Mouse (Mus musculus) spleen, postnatal 10 days (tissue): ENCODE results near the gene Pigp.

Source experiments
- DNase-seq, 2 experiments: peaks; one replicate each; pipeline ENCODE4 v3.0.0; 2021 to 2022; ENCODE audit warnings: low spot score in 2 of 2

Gene Pigp

DNA sequence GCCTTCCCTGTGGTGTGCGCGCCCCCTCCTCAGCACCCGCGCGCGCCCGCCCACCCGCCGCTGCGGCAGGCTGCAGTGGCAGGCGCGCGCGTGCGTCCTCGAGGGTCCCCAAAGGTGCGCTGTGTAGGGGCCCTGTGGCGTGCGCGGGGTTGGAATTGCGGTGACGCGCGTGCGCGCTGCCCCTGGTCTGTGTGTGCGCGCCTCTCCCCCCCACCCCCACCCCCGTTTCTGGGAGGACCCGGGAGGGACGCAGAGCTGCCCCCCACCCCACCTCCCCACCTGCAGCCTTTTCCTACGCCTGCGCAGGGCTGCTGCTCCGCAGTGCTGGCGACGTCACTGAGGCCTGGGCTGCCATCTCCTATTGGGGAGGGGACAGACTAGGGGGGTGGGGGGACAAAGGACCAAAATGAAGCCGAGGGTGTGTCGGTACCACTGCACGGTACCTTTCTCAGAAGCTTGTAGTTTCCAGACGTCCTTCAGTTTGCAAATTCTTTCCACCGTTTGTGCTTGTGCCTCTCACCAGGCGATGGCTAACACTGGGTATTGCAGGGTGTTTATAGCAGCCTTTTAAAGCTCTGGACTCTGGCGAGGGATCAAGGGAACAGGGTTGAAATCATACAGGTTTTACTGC, at the start of gene Pigp:
TSS of gene Pigp (minus strand) at position 542 of the 631 bp plus-strand sequence.
- DNase-seq, result peak; percentile 24 to 56

GRCm38 (mm10) chr16:94420498-94420897, 48.9 kb upstream of the Pigp start:
- DNase-seq, result peak in 1 of 2 experiments; percentile 41

- no peak for DNase-seq
These were observed 42.5 kb upstream of the Pigp start for GRCm38 (mm10) chr16:94414151-94414550.

- DNase-seq, result no peak
These were observed 41.1 kb upstream of the Pigp start for GRCm38 (mm10) chr16:94412760-94413159.

DNA sequence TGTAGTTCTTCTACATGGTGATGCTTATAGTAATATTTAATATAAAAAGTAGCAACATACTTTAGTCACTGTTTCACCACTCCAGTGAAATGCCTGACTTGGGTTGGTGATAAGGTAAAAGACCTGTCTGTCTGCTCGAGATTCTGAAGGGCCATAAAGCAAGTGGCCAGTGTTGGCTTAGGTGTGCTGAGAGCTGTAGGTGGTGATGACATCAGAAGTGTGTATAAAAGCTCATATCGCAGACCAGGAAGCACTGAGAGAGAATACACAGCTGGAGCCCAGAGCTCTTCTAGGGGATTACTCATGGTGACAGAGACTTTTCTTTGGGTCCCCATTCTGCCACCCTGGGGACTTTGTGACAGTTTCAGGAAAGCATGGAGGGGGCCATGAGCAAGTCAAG, 40.6 kb upstream of the Pigp start:
- DNase-seq, result no peak

GRCm38 (mm10) chr16:94411287-94411686, 39.6 kb upstream of the Pigp start:
- DNase-seq, result no peak

DNA sequence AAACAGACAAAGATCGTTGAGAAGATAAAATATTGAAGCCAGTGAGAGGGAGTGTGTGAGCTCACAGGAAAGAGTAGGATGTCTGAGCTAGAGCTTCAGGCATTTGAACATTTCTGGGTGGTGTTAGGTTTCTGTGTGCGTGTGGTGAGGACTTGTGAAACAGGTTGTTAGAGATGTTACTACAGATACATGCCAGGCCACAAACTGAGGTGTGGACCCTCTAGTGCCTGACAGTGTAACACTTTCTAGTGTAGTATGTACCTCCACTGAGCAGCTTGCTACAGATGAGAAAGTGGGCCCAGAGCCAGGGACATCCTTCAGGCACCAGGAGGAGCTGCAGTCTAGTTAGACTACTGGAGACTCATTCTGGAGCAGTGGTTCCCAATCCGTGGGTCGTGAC, 30.5 kb upstream of the Pigp start:
- peak in 1 of 2 experiments; percentile 18 for DNase-seq

- no peak for DNase-seq
These were observed 30.0 kb upstream of the Pigp start for GRCm38 (mm10) chr16:94401636-94402035.

- DNase-seq, result no peak
These were observed 27.5 kb upstream of the Pigp start for GRCm38 (mm10) chr16:94399141-94399540.

- no peak for DNase-seq
These were observed 25.0 kb upstream of the Pigp start for GRCm38 (mm10) chr16:94396641-94397040.

DNA sequence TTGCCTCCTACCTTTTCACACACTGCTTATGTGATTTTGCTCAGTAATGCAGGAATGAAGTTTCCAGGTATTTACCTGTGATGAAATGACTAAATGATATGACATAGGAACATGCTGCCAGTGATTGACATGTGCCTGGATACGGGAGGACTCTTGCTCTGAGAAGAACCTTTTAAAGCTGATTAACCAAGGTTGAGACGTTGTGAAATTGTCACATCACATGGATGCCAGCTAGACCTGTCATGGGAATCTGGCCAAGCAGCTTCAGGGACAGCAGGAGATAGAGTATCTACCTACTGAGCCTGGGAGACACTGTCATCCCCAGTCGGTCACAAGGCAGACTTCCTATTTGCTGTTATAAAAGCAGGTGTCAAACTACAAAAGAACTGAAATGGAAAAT, 23.4 kb upstream of the Pigp start:
- DNase-seq, result no peak

DNA sequence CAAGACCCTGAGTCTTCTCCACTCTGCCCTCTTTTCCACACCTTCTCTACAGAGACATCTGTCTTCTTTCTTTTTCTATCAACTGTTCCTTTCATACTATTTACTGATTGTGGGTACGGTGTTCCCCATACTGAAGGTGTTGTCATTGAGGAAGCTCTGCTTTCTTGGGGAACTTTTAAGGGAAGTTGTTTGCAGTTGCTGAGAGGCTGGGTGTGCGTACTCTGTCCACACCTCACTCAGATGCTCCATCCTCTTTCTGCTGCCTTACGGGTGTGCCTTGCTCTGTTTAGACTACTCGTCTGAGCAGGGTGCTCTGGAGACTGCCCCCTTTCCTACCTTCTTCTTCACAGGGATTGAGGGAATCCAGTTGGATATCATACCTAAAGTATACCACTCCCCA, 20.7 kb upstream of the Pigp start:
- DNase-seq, result no peak

GRCm38 (mm10) chr16:94387690-94388089, 16.0 kb upstream of the Pigp start:
- no peak for DNase-seq

DNA sequence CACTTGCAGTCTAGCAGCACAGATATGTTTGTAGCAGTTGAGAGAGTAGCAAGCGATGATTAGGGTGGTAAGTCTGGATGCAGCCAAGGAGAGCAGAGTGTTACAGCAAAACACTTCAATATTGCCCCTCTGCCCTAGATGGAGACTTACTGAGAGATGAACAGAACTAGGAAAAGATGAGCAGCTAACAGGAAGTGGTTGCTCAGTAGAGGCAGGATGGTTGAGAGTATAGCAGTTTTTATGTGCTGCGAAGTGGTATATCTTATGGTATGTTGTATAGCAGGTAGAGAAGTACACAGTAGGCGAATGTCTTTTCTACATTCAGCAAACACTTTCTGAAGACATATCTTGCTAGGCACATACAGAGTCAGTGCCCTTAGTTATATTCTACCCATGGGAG, 11.6 kb upstream of the Pigp start:
- DNase-seq, result no peak

- no peak for DNase-seq
These were observed 7.7 kb upstream of the Pigp start for GRCm38 (mm10) chr16:94379386-94379785.

GRCm38 (mm10) chr16:94370915-94371300, 734 bp downstream of the Pigp start:
- peak; percentile 76 to 81 for DNase-seq

GRCm38 (mm10) chr16:94370173-94370914, 1.3 kb downstream of the Pigp start, which contains the start of gene Ttc3:
TSS of gene Ttc3 (plus strand) at chr16:94370618.
- peak; percentile 86 to 89 for DNase-seq

DNA sequence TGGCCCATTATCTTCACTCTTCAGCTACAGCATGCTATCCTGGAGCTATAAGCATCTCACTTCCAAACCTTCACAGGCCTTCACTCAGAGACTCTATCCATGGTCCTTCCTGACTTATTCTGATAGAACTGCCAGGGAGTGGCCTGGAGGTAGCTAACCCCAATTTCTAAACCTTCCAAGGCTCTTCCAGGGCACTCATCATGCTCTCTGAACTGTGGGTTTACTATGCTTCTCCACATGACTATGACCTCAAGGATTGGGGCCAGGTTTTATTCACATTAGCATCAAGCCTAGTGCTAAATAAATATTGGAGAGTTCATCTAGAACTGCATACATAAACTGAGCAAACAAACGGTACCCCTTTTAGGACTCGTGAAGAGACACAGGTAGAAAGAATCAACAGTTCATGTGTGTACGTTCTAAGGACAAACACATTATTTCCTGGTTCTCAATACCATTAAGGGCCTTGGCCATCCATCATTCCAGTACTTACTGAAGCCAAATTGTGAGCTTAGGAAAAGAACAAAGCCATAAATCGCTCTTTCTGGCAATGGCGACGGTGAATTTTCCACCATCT, 2.0 kb downstream of the Pigp start:
- DNase-seq, result no peak

GRCm38 (mm10) chr16:94365435-94365834, 6.2 kb downstream of the Pigp start:
- DNase-seq, result no peak

- DNase-seq, result no peak
These were observed 7.8 kb downstream of the Pigp start for GRCm38 (mm10) chr16:94363814-94364213.

- peak in 1 of 2 experiments; percentile 21 for DNase-seq
These were observed 9.3 kb downstream of the Pigp start for GRCm38 (mm10) chr16:94362174-94362873.

- DNase-seq, result no peak
These were observed 10.9 kb downstream of the Pigp start for GRCm38 (mm10) chr16:94360578-94361350.
